Mouse (Mus musculus) brain, embryonic 14.5 days (tissue): ENCODE results near the gene 4930415O20Rik.

Experiments
- CTCF ChIP-seq: fragments of 200-500 bp; IDR thresholded peaks from 2 replicates; pipeline ENCODE4 v1.5.1; 2012; ENCODE audit warnings: inconsistent platforms, mild to moderate bottlenecking, moderate library complexity, borderline replicate concordance; ENCODE audit not compliant: insufficient read depth, insufficient read length; ENCODE audit errors: extremely low read depth
- POLR2A ChIP-seq: fragments of 200-500 bp; IDR thresholded peaks from 2 replicates; pipeline ENCODE4 v1.6.1; 2012; ENCODE audit warnings: mild to moderate bottlenecking, inconsistent platforms, borderline replicate concordance; ENCODE audit not compliant: poor library complexity, insufficient read depth, insufficient read length, severe bottlenecking; ENCODE audit errors: extremely low read depth

DNA sequence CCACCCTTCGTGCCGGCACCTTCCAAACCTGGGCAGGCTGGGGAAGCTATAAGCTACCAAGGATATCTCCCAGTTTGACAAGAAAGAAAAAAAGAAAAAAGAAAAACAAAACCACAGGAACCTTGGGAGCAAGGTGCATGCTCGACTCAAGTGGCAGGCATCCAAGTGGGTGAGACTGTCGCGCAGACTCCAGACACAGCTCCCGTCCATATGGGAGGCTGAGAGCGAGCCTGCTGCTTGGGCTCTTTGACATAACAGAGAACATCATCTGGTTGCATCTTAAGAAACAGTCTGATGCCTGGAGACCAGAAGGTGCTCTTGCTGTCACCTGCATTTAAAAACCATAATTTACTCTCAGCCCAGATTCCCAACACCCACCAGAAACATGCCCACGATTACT is 11.6 kb downstream of the 4930415O20Rik start:
- no peak for TF ChIP-seq CTCF
- TF ChIP-seq POLR2A: no peak
